Mouse (Mus musculus) intestine, embryonic 14.5 days (tissue): Measurements from ENCODE around the gene Slit3. TPM values are rescaled to one million over a fixed set of nuclear protein-coding genes. Genes with fewer than 3 reads are reported as not detected.

Source experiments
- ATAC-seq: fragments of 200-750 bp; cut with Nextera tagmentation; replicated peaks from 2 replicates; pipeline ENCODE4 v1.8.0; 2017; ENCODE audit warnings: low read depth, moderate number of reproducible peaks, moderate TSS enrichment, moderate library complexity; ENCODE audit not compliant: low FRiP score, low TSS enrichment
- DNase-seq: peaks from one replicate; pipeline ENCODE4 v3.0.0-alpha.2; 2018; ENCODE audit warnings: low spot score
- H3K27ac ChIP-seq: fragments of 300-500 bp; sonication (generic); 2 replicates; pipeline ENCODE4 v1.5.1; 2014; ENCODE audit warnings: low read depth, mild to moderate bottlenecking, control low read depth
- H3K27me3 ChIP-seq: fragments of 300-500 bp; sonication (generic); replicated peaks from 2 replicates; pipeline ENCODE4 v1.6.1; 2014; ENCODE audit warnings: low read length, control low read depth; ENCODE audit not compliant: control insufficient read depth, insufficient read depth
- H3K36me3 ChIP-seq: fragments of 300-500 bp; sonication (generic); 2 replicates; pipeline ENCODE4 v1.6.1; 2014; ENCODE audit warnings: low read length, control low read depth; ENCODE audit not compliant: control insufficient read depth, insufficient read depth
- H3K4me1 ChIP-seq: fragments of 300-500 bp; sonication (generic); replicated peaks from 2 replicates; pipeline ENCODE4 v1.6.1; 2014; ENCODE audit warnings: low read length, control low read depth, mixed read lengths; ENCODE audit not compliant: control insufficient read depth, insufficient read depth
- H3K4me2 ChIP-seq: fragments of 300-500 bp; sonication (generic); 2 replicates; pipeline ENCODE4 v1.6.1; 2014; ENCODE audit warnings: low read length
- H3K4me3 ChIP-seq: fragments of 300-500 bp; sonication (generic); 2 replicates; pipeline ENCODE4 v1.5.1; 2014; ENCODE audit warnings: low read depth, low read length, control low read depth, mixed read lengths
- H3K9ac ChIP-seq: fragments of 300-500 bp; sonication (generic); 2 replicates; pipeline ENCODE4 v1.6.1; 2014; ENCODE audit warnings: mild to moderate bottlenecking, low read length
- H3K9me3 ChIP-seq: fragments of 300-500 bp; sonication (generic); 2 replicates; pipeline ENCODE4 v1.6.1; 2016; ENCODE audit warnings: low read length, control low read depth; ENCODE audit not compliant: control insufficient read depth
- WGBS: fragments of 180-500 bp; shearing (Covaris S2); extraction: QIAGEN DNeasy Blood & Tissue Kit; methylation state at CpG from one replicate; pipeline ENCODE4 v1.1.7; 2014; 5-methylcytosine and 5-hydroxymethylcytosine counted together
- polyA plus RNA-seq: library from polyadenylated mRNA; unstranded; fragments of >200 nt; fragmentation: Nextera tagmentation; extraction: Ambion mirVana; gene quantifications from 2 replicates; pipeline ENCODE4 v1.2.1, GENCODE M21; 2014

Gene Slit3
- polyA plus RNA-seq, 1 experiment from 2014 or later = 27.6 TPM

GRCm38 (mm10) chr11:35535027-35535426 is 414.0 kb downstream of the Slit3 start:
- DNase-seq = no peak
- no peaks in the 10 kb centered on the region for H3K36me3 ChIP-seq
- no peaks in the 10 kb centered on the region for H3K27me3 ChIP-seq
- WGBS = 76% methylated on average over 6 of the region's 6 CpGs
- H3K9me3 ChIP-seq = no peaks in the 10 kb centered on the region
- H3K4me3 ChIP-seq = no peak overlapping the region
- H3K4me2 ChIP-seq = no peak overlapping the region
- no peak overlapping the region for H3K27ac ChIP-seq
- 0 out of 2 replicates have a peak, but pooled peaks cover 6% of the 10 kb centered on the region for H3K4me1 ChIP-seq
- no peak for ATAC-seq
- no peak overlapping the region for H3K9ac ChIP-seq

DNA sequence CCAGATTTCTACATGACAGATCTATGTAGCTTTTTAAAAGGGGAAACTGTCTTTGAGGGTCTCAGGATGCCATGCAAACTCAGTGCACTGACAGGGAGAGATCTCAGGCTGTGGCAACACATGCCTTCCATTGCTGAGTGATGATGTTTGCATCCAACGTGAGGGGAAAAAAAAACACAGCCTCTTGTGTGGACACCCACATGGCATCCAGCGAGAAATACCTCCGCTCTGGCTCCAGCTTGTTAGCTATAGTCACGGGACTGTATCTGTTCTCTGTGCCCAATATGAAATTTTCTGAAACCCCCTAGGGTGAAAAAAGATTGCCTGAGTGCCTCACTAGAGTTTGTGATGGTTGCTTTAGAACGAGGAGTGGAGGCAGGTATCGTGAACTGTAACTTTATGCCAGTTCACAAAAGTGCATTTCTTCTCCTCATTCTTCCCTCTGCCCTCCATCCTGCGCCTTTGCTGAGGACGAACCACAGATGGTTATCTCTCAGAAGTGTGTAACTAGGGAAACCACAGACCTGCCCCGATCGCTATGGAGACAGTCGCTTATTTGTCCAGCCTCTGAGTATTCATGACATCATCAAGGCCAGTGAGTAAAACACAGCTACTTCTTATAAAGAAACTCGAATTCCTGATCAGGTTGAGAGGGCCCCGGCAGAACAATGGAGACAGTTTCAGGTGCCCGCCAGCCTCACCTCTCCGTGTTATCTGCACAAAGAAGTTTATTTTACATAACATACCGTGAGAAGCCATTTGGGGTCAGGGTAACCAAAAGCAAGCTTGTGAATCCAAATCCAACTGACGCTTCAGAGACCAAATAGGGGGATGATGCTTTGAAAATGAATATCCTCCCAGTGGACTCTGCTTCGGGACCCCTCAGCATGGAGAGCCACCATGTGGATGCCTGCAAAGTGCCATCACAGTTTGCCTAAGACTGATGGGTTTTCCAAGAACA is 416.4 kb downstream of the Slit3 start:
- Histone ChIP-seq H3K4me3 (no peak overlapping the region), H3K4me1 (peaks cover 6% of the 10 kb centered on the region; the same call in 1 of the 2 replicates), H3K4me2 (no peak overlapping the region), H3K9me3 (no peaks in the 10 kb centered on the region), H3K27me3 (no peaks in the 10 kb centered on the region), H3K36me3 (no peaks in the 10 kb centered on the region), H3K27ac (no peak overlapping the region), H3K9ac (no peak overlapping the region)
- no peak for ATAC-seq
- WGBS = 36% methylated on average over 18 of the region's 18 CpGs
- no peak for DNase-seq

- Histone ChIP-seq H3K36me3 (no peaks in the 10 kb centered on the region), H3K4me3 (no peak overlapping the region), H3K4me2 (no peak overlapping the region), H3K4me1 (peaks cover under 1% of the 10 kb centered on the region; the same call in 1 of the 2 replicates), H3K9me3 (no peaks in the 10 kb centered on the region), H3K27ac (no peak overlapping the region), H3K9ac (no peak overlapping the region), H3K27me3 (no peaks in the 10 kb centered on the region)
- DNase-seq = no peak
- no peak for ATAC-seq
- WGBS = 76% methylated on average over 10 of the region's 10 CpGs
These were observed 421.7 kb downstream of the Slit3 start for GRCm38 (mm10) chr11:35542731-35543130.

- ATAC-seq = peak; percentile 55; the same call in 1 of the 2 replicates
- no peaks in the 10 kb centered on the region; the same call in 1 of the 2 replicates for H3K4me1 ChIP-seq
- peak overlapping the region; percentile 2; the same call in 1 of the 2 replicates for H3K9ac ChIP-seq
- 16% methylated on average over 31 of the region's 31 CpGs for WGBS
- no peaks in the 10 kb centered on the region for H3K9me3 ChIP-seq
- no peaks in the 10 kb centered on the region for H3K36me3 ChIP-seq
- H3K27me3 ChIP-seq = no peaks in the 10 kb centered on the region
- DNase-seq = no peak
- 0 out of 2 replicates have a peak overlapping the region, but pooled peaks have one; percentile 2 for H3K27ac ChIP-seq
- peak overlapping the region; percentile 33 for H3K4me2 ChIP-seq
- H3K4me3 ChIP-seq = peak overlapping the region; percentile 6
These were observed 423.4 kb downstream of the Slit3 start for GRCm38 (mm10) chr11:35544112-35545064.

DNA sequence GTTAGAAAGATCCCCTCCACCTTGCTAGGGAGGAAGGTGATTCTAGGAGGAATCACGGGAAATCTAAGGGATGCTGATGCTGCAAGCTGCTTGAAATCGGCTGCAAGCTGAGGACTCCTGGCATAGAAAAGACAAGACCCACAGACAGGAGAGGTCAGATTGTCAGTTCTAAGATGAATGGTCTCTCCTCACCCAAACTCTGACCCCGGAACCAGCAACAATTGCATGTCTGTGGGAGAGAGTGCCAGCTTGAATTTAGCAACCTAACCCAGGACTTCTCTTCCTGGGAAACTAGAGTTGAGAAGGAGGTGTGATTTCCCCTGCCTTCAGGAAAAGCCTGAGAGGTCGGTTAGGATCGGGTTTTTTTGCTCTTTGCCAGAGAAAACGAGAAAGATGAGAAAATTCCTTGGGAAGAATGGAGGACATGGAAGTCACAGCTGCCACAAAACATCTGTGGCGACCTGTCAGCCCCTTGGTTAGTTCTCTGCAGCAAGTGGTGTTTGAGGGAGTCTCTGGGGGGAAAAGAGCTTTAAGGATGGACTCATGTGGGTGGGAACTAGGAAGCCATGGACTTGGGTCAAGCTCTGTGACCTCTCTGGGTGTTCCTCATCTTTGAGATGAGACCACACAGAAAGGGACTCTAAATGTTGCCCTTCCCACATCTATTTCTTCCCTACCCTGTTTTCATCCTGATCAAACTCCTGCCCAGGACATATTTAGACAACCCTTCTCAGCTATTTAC is 425.2 kb downstream of the Slit3 start:
- H3K4me3 ChIP-seq = no peak overlapping the region
- no peak overlapping the region for H3K9ac ChIP-seq
- 0 out of 2 replicates have a peak overlapping the region, but pooled peaks have one; percentile 0 for H3K4me2 ChIP-seq
- no peak overlapping the region for H3K27ac ChIP-seq
- WGBS = 33% methylated on average over 7 of the region's 7 CpGs
- no peaks in the 10 kb centered on the region for H3K36me3 ChIP-seq
- ATAC-seq (no peak), DNase-seq (no peak)
- H3K9me3 ChIP-seq = no peaks in the 10 kb centered on the region
- H3K27me3 ChIP-seq = no peaks in the 10 kb centered on the region
- no peaks in the 10 kb centered on the region; the same call in none of the 2 replicates for H3K4me1 ChIP-seq

DNA sequence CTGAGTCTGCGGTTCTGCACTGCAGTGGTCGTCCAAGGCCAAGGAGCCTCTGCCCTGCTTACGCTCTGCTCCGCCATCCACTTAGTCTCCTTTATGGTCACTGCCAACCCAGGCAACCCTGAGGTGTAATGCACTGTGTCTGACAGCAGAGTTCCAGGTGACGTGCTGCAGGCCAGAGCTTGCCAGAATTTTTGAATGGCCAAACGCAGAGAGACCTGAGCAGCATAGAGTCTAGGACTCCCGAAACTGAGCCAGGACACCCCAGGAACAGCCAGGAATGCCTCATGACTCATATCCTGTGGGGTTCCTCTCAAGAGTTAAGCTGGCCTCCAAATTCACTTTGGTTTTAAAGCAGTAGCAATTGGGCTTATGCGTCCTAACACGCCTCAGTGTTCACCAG is 429.0 kb downstream of the Slit3 start:
- no peak overlapping the region for H3K9ac ChIP-seq
- H3K9me3 ChIP-seq = no peaks in the 10 kb centered on the region
- no peaks in the 10 kb centered on the region for H3K36me3 ChIP-seq
- H3K27ac ChIP-seq = no peak overlapping the region
- 77% methylated on average over 9 of the region's 9 CpGs for WGBS
- no peak for ATAC-seq
- H3K4me1 ChIP-seq = no peaks in the 10 kb centered on the region; the same call in 1 of the 2 replicates
- no peak overlapping the region for H3K4me2 ChIP-seq
- H3K27me3 ChIP-seq = no peaks in the 10 kb centered on the region
- no peak for DNase-seq
- no peak overlapping the region for H3K4me3 ChIP-seq

DNA sequence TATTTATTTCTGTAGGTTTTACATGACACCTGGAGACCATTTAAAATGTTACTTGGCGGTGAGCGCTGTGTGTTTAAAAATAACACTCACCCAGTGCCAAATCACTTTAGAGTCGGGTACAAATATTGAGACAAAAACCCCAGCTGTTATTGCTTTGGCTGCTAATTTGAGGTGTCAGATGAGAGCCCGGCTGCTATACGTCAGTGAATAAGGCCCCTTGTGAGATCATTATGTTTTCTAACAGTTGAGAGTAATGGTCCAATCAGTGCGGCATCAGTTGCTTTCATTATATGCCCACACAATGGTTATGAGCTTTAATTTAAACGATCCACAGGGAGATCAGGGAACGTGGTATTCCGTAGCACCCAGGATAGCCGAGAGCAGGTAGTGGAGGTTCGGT is 435.2 kb downstream of the Slit3 start:
- ATAC-seq (no peak), DNase-seq (no peak)
- WGBS = 73% methylated on average over 11 of the region's 11 CpGs
- Histone ChIP-seq H3K9ac (no peak overlapping the region), H3K36me3 (no peaks in the 10 kb centered on the region), H3K4me1 (no peaks in the 10 kb centered on the region), H3K9me3 (no peaks in the 10 kb centered on the region), H3K4me2 (no peak overlapping the region), H3K27me3 (no peaks in the 10 kb centered on the region), H3K4me3 (no peak overlapping the region), H3K27ac (no peak overlapping the region)

DNA sequence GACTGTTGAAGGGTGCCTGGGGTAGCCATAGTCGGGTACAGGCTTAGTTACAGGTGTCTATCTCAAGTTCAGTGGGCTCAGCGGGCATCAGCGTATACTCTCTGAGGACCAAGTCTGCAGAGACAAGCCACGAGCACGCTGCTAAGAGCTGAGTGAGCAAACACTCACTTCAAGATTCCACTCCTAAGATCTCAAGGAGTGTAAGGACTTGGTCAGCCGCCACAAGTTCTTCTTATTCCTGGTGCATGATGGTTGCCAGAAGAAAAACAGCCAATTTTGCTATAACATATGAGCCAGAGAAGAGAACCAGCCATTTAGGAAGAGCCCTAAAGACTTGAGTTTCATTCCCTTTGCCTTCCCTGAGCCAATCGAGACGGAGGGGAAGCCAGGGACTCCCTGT is 436.5 kb downstream of the Slit3 start:
- no peak for ATAC-seq

More for the DNA sequence above, 436.5 kb downstream of the Slit3 start:
- Histone ChIP-seq H3K27me3 (no peaks in the 10 kb centered on the region), H3K9me3 (no peaks in the 10 kb centered on the region), H3K9ac (no peak overlapping the region), H3K4me2 (no peak overlapping the region), H3K4me1 (no peaks in the 10 kb centered on the region), H3K4me3 (no peak overlapping the region), H3K36me3 (no peaks in the 10 kb centered on the region), H3K27ac (no peak overlapping the region)
- DNase-seq = no peak
- WGBS = 88% methylated on average over 8 of the region's 8 CpGs
